Mouse (Mus musculus) liver, embryonic 15.5 days (tissue): ENCODE data around the gene Apol6. TPM values are rescaled to one million over a fixed set of nuclear protein-coding genes. Genes with fewer than 3 reads are reported as not detected.

Source experiments
- ATAC-seq: fragments of 200-750 bp; cut with Nextera tagmentation; 2 replicates; pipeline ENCODE4 v1.8.0; 2017; ENCODE audit warnings: moderate number of reproducible peaks, mild to moderate bottlenecking, moderate library complexity; ENCODE audit not compliant: insufficient read depth
- H3K27ac ChIP-seq: fragments of 300-500 bp; sonication (generic); replicated peaks from 2 replicates; pipeline ENCODE4 v1.5.1; 2015; ENCODE audit warnings: mild to moderate bottlenecking, inconsistent platforms
- H3K27me3 ChIP-seq: fragments of 300-500 bp; sonication (generic); 2 replicates; pipeline ENCODE4 v1.6.1; 2015; ENCODE audit warnings: mild to moderate bottlenecking, inconsistent platforms
- H3K36me3 ChIP-seq: fragments of 300-500 bp; sonication (generic); replicated peaks from 2 replicates; pipeline ENCODE4 v1.6.1; 2015; ENCODE audit warnings: moderate library complexity, mild to moderate bottlenecking, inconsistent platforms
- H3K4me1 ChIP-seq: fragments of 300-500 bp; sonication (generic); replicated peaks from 2 replicates; pipeline ENCODE4 v1.6.1; 2015; ENCODE audit warnings: inconsistent platforms
- H3K4me2 ChIP-seq: fragments of 300-500 bp; sonication (generic); 2 replicates; pipeline ENCODE4 v1.6.1; 2015; ENCODE audit warnings: moderate library complexity, mild to moderate bottlenecking, inconsistent platforms
- H3K4me3 ChIP-seq: fragments of 300-500 bp; sonication (generic); replicated peaks from 2 replicates; pipeline ENCODE4 v1.5.1; 2015; ENCODE audit warnings: mild to moderate bottlenecking, inconsistent platforms
- H3K9ac ChIP-seq: fragments of 300-500 bp; sonication (generic); 2 replicates; pipeline ENCODE4 v1.6.1; 2015; ENCODE audit warnings: moderate library complexity, mild to moderate bottlenecking, inconsistent platforms
- H3K9me3 ChIP-seq: fragments of 300-500 bp; sonication (generic); replicated peaks from 2 replicates; pipeline ENCODE4 v1.6.1; 2016; ENCODE audit warnings: inconsistent platforms
- WGBS: fragments of 180-500 bp; shearing (Covaris S2); methylation state at CpG from one replicate; pipeline ENCODE4 v1.1.7; 2015; ENCODE audit warnings: mixed read lengths; ENCODE audit not compliant: insufficient replicate concordance; 5-methylcytosine and 5-hydroxymethylcytosine counted together
- polyA plus RNA-seq: library from polyadenylated mRNA; unstranded; fragments of >200 nt; fragmentation: Nextera tagmentation; extraction: Ambion mirVana; gene quantifications from 2 replicates; pipeline ENCODE4 v1.2.1, GENCODE M21; 2015

The Apol6 gene
- polyA plus RNA-seq, 1 experiment from 2014 or later = 0.15 TPM

DNA sequence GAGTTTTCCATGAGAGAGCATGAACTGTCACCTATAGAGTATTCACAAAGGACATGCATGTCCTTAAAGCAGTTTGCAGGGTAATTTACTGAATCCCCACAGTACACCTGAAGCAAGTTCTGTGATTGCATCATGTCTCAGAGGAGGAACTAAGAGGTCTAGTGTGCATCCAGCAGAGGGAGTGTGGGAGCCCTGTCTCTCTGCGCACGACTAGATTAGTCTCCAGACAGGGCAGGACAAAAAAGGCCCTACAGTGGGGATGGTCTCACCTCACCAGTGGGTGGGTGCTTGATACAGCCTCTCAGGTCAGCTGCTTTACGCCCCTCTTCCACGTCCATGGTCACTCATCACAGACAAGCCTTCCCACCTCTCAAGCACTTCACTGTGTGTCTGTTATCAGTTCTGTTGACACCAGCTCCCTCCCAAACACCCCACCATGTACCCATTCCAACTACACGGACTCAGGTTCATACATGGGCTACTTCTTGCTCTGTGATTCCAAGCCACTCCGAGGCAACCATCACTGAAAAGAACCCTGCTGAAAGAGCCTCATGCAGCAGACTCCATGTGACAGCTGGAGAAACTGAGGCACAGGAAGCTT, 25.7 kb upstream of the Apol6 start:
- 43% methylated on average over 6 of the region's 6 CpGs for WGBS
- no peak overlapping the region for H3K4me2 ChIP-seq

DNA sequence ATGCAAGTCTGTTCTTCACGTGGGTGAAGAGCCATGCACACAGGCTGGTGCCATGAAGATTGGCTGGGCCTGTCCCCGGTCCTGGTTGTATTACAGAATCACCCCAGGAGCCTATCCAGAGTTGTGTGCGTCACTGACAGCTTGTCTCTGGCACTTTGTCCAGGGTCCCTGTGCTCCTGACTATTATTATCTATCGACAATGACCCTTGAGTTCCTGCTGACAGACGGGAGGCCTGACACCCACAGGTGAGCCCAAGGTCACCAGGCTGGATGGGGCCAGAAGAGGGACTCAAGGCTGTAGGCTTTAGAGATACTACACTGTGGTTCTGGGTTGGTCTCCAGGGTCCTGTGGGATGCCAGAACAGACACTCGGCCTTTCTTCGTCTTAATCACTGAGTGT, 25.0 kb upstream of the Apol6 start:
- no peaks in the 10 kb centered on the region for H3K4me1 ChIP-seq
- no peak overlapping the region for H3K9ac ChIP-seq
- no peak overlapping the region for H3K4me3 ChIP-seq
- no peaks in the 10 kb centered on the region for H3K36me3 ChIP-seq
- WGBS = 61% methylated on average over 7 of the region's 7 CpGs
- H3K27ac ChIP-seq = no peak overlapping the region
- H3K9me3 ChIP-seq = no peaks in the 10 kb centered on the region
- no peak overlapping the region for H3K4me2 ChIP-seq
- ATAC-seq = no peak
- H3K27me3 ChIP-seq = no peaks in the 10 kb centered on the region

More for the DNA sequence above, 25.7 kb upstream of the Apol6 start:
- Histone ChIP-seq H3K36me3 (no peaks in the 10 kb centered on the region), H3K9me3 (no peaks in the 10 kb centered on the region), H3K27ac (no peak overlapping the region), H3K9ac (no peak overlapping the region), H3K27me3 (no peaks in the 10 kb centered on the region; the same call in 1 of the 2 replicates), H3K4me3 (no peak overlapping the region), H3K4me1 (no peaks in the 10 kb centered on the region)
- ATAC-seq = no peak

DNA sequence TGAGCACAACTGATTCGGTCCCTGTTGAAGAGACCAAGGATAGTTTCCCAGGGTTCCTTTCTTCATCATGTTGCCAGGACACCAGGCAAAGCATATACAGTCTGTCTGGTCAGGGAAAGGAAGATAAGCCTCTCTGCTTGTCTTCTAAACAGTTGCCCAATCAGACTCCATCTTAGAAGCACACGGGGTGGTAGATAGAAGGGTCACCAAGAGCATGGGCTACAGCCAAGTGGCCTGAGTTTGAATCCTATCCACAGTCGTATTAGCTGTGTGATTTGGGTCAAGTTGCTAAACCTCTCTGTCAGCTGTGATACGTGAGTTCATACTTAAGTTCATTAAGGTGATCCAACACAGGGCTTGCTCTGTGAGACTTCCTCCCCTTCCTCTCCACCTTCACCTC, 24.4 kb upstream of the Apol6 start:
- no peak for ATAC-seq
- no peak overlapping the region for H3K27ac ChIP-seq
- H3K27me3 ChIP-seq = no peaks in the 10 kb centered on the region
- H3K9me3 ChIP-seq = no peaks in the 10 kb centered on the region
- WGBS = 56% methylated on average over 4 of the region's 4 CpGs
- no peak overlapping the region for H3K9ac ChIP-seq
- H3K4me3 ChIP-seq = no peak overlapping the region
- H3K4me2 ChIP-seq = no peak overlapping the region
- H3K36me3 ChIP-seq = no peaks in the 10 kb centered on the region
- H3K4me1 ChIP-seq = no peaks in the 10 kb centered on the region

DNA sequence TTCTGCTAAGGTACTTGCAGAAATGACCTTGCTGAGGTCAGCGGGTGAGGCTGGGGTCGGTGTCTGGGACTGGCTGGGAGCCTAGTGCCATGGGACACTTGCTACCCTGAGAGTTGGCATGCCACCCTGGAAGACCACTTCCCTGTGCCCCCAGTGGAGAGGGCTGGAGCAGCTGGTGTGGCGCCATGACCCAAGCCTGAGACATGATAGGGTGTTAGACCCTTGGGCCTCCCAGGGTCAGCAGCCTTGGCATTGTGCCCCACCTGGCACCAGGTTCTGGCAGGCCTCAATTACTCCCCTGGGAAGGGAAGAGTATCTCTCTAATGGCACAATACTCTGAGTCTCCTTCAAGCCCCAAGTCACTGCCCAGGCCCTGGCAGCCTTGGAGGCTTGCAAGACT, 23.5 kb upstream of the Apol6 start:
- no peak for ATAC-seq
- H3K4me2 ChIP-seq = no peak overlapping the region
- 63% methylated on average over 3 of the region's 3 CpGs for WGBS

DNA sequence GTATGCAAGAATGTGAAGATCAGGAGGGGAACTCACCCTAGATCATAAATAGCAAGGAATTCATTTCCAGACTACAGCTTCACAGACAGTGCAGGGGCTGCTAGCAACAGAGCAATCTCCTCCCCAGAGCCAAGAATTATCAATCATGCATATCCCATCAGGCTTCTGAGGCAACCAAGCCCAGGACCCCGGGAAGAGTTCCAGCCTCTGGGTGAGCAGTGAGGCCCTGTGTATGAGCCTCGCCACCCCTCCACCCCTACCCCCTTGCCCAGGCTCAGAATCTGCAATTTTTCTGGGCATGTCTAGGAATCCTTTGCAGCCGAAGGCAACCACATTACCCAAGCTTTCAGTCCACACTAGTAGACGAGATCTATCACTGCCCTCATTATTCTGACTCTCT, 22.7 kb upstream of the Apol6 start:
- Histone ChIP-seq H3K4me3 (no peak overlapping the region), H3K9ac (no peak overlapping the region), H3K4me1 (no peaks in the 10 kb centered on the region), H3K27me3 (no peaks in the 10 kb centered on the region), H3K36me3 (no peaks in the 10 kb centered on the region), H3K27ac (no peak overlapping the region), H3K9me3 (no peaks in the 10 kb centered on the region), H3K4me2 (no peak overlapping the region)
- WGBS = 51% methylated on average over 4 of the region's 4 CpGs
- no peak for ATAC-seq

More for the DNA sequence above, 23.5 kb upstream of the Apol6 start:
- Histone ChIP-seq H3K36me3 (no peaks in the 10 kb centered on the region), H3K9ac (no peak overlapping the region), H3K27ac (no peak overlapping the region), H3K9me3 (no peaks in the 10 kb centered on the region), H3K4me1 (no peaks in the 10 kb centered on the region), H3K27me3 (no peaks in the 10 kb centered on the region), H3K4me3 (no peak overlapping the region)

DNA sequence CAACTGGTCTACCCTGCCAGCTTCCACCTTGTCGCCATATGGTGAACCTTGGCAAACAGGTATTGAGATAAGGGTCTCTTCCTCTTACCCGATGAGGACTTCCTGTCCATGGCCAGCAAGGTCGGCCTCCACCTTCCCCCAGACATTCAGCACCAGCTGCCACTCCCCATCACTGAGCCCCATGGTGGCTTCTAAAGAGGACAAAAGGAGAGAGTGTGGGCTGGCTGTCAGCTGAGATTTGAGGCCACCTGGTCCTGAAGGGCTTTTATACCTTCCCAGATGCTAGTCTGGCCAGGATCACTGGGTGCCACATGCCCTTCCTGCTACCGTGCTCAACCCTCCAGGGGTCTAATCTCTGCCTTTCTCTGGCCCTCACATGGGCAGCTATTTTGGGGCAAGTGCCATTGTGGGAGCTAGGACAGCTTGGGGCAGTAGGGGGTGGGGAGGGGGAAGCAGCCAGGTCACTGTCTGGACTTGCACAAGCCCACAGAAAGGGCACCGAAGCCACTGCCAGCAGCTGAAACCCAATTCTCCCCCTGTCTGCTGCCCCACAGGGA, 22.1 kb upstream of the Apol6 start:
- ATAC-seq = no peak
- WGBS = 50% methylated on average over 5 of the region's 5 CpGs

DNA sequence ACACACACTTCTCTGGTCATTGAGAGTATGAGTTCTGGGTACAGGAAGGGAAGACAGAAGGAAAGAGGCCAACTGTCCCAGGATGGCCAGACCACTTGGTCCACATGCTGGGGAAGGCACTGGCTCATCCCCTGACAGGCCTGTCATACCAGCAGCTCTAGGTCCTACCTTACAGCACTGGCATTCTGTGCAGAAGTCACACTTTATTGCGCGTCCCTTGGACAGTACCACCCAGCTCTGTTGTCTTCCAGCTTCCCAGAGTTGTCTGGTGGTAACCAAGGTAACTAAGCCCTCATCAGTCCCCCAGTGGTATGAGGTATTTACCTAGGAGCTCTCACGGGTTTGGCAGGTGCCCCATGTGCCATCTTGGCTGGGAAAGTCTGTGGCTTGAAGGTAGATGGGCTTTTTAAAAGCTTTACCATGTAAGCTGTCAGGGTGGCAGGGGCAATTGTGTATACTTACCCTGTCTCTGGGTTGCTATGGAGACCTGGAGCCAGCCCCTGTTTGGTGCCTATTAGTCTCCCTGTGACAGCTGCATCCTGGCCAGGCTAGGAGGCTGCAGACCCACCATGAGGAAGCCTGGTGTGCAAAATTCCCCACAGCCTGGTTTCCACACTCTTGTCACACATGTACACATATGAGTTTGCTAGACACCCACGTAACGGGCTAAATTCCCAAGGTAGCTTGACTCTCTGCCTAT, 18.5 kb upstream of the Apol6 start:
- H3K9me3 ChIP-seq = no peaks in the 10 kb centered on the region
- no peak overlapping the region for H3K4me3 ChIP-seq
- whole genome bisulfite sequencing = 55% methylated on average over 5 of the region's 5 CpGs
- H3K27ac ChIP-seq = no peak overlapping the region
- ATAC-seq = no peak
- H3K36me3 ChIP-seq = no peaks in the 10 kb centered on the region
- no peak overlapping the region for H3K9ac ChIP-seq
- H3K4me2 ChIP-seq = no peak overlapping the region
- H3K4me1 ChIP-seq = no peaks in the 10 kb centered on the region; the same call in 1 of the 2 replicates
- no peaks in the 10 kb centered on the region for H3K27me3 ChIP-seq

More for the DNA sequence above, 22.1 kb upstream of the Apol6 start:
- no peak overlapping the region for H3K27ac ChIP-seq
- H3K4me3 ChIP-seq = no peak overlapping the region
- H3K27me3 ChIP-seq = no peaks in the 10 kb centered on the region
- no peak overlapping the region for H3K9ac ChIP-seq
- H3K4me1 ChIP-seq = no peaks in the 10 kb centered on the region
- H3K4me2 ChIP-seq = no peak overlapping the region
- H3K9me3 ChIP-seq = no peaks in the 10 kb centered on the region
- H3K36me3 ChIP-seq = no peaks in the 10 kb centered on the region

DNA sequence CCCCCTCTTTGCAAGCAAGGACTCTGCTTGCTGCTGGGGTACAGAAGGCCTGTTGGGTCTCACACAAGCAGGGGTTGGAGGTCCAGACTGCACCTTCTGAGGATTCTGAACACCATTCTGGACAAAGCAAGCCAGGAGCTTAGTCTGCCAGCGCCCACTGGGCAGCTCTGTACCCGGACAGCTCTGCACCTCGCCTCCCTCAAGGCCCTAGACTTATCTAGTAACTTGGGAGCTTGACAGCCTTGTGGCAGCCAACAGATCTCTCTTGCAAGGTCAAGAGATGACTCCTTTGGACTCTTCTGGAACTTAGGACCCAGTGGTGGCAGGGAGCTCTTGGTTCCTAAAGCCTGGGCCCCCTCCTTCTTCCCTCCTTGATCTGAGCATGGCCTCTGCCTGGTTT, 17.4 kb upstream of the Apol6 start:
- no peaks in the 10 kb centered on the region for H3K9me3 ChIP-seq
- H3K4me1 ChIP-seq = no peaks in the 10 kb centered on the region; the same call in 1 of the 2 replicates
- 75% methylated on average over 3 of the region's 3 CpGs for WGBS
- ATAC-seq = no peak
- H3K9ac ChIP-seq = no peak overlapping the region
- H3K4me3 ChIP-seq = no peak overlapping the region
- H3K4me2 ChIP-seq = no peak overlapping the region
- no peaks in the 10 kb centered on the region for H3K36me3 ChIP-seq
- no peak overlapping the region for H3K27ac ChIP-seq
- no peaks in the 10 kb centered on the region for H3K27me3 ChIP-seq

DNA sequence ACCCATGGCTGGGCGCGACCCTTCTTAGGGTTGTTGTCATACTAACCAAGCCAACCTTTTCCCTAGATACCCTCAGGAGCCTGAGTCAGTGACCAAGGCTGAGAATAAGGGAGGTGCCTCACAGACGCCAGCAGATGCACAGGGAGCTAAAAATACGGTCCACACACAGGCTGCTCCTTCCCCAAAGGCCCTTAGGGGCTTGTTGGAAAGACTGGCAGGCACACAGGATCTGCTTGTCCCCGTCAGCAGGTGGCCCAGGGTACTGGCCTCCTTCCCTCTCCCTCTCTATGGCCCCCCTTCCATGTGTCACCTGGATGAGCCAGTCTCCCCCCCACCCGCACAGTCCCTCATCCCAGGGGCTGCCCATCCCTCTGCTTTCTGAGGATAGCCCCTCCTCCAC, 16.9 kb upstream of the Apol6 start:
- no peaks in the 10 kb centered on the region for H3K27me3 ChIP-seq
- no peak overlapping the region for H3K27ac ChIP-seq
- 61% methylated on average over 6 of the region's 6 CpGs for WGBS
- no peak for ATAC-seq
- no peaks in the 10 kb centered on the region for H3K9me3 ChIP-seq
- H3K4me3 ChIP-seq = no peak overlapping the region
- no peak overlapping the region for H3K9ac ChIP-seq
- H3K4me2 ChIP-seq = no peak overlapping the region
- H3K4me1 ChIP-seq = no peaks in the 10 kb centered on the region; the same call in 1 of the 2 replicates
- no peaks in the 10 kb centered on the region for H3K36me3 ChIP-seq

DNA sequence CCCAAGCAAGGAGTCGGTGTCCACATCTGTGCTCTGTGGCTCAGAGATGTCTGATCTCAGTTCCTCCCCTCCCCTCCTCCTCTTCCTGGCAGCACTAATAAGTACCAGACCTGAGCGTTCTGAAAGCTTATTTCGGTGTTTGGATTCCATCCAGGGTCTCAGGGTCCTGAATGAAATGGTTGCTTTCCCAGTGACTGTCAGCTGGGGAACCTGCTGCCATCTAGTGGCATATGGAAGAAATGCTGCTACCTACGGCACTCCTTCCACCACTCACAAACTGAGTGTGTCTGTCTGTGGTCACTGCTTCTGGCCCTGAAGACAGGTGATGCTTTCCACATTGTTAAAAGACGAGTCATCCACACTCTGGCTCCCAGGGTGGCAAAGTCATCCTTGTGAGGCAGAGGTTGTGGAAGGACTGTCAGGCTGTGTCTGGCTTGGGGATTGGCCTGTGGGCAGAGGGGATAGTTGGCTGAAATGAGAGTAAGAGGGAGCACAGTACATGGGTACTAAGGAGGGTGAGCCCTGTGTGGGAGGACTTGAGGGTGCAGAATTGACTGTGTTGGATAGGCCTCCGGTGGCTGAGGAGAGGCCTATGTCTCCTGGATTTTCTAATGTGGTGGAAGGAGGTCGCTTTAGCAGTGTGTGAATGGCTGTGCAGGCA, 15.1 kb upstream of the Apol6 start:
- Histone ChIP-seq H3K4me2 (no peak overlapping the region), H3K27ac (no peak overlapping the region), H3K9me3 (no peaks in the 10 kb centered on the region)

DNA sequence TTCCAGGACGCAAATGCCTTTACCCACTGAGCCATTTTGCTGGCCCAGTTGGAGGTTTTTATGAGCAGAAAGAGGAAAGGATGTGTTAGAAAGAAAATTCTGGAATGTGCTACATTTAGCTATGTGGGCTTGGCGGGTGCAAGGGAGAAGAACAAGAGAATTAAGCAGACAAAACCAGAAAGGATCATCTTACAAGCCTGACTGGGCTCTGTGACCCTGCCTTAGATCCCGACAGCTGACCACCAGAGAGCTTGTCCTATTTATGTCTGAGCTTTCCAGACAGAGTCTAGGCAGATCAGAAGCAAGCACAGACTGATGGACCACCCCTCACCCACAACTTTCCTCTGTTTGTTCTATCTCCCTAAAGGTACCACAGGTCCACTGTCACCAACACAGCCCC, 13.3 kb upstream of the Apol6 start:
- 45% methylated on average over 3 of the region's 3 CpGs for WGBS
- no peak overlapping the region for H3K4me3 ChIP-seq
- no peaks in the 10 kb centered on the region for H3K9me3 ChIP-seq
- no peaks in the 10 kb centered on the region for H3K27me3 ChIP-seq
- H3K4me2 ChIP-seq = no peak overlapping the region
- no peak overlapping the region for H3K9ac ChIP-seq
- no peak overlapping the region for H3K27ac ChIP-seq
- H3K36me3 ChIP-seq = no peaks in the 10 kb centered on the region
- no peak for ATAC-seq
- H3K4me1 ChIP-seq = peaks cover 9% of the 10 kb centered on the region

More for the DNA sequence above, 15.1 kb upstream of the Apol6 start:
- Histone ChIP-seq H3K4me3 (no peak overlapping the region), H3K27me3 (no peaks in the 10 kb centered on the region), H3K36me3 (no peaks in the 10 kb centered on the region), H3K4me1 (no peaks in the 10 kb centered on the region; the same call in 1 of the 2 replicates), H3K9ac (no peak overlapping the region)
- no peak for ATAC-seq
- 23% methylated on average over 7 of the region's 7 CpGs for WGBS
